Mouse (Mus musculus) spleen, postnatal 36 days (tissue): Measurements from ENCODE around the gene Akap10.
"Not testable (repeated sequence)": the region's sequence is repeated elsewhere in the genome, so short reads cannot be mapped to it uniquely, and the experiment has no call there.

Experiments
- DNase-seq, 2 experiments: peaks; one replicate each; pipeline ENCODE4 v3.0.0; 2022; ENCODE audit warnings: low spot score in 2 of 2, mixed read lengths in 1 of 2

Akap10 gene

GRCm38 (mm10) chr11:61930640-61931586 is 861 bp upstream of the Akap10 start:
- DNase-seq, result peak; percentile 9 to 23

GRCm38 (mm10) chr11:61929323-61930097 is 542 bp downstream of the Akap10 start:
- peak; percentile 13 to 25 for DNase-seq

- DNase-seq, result no peak
Observed at GRCm38 (mm10) chr11:61923309-61923708, 6.7 kb downstream of the Akap10 start.

- DNase-seq, result no peak
Observed at GRCm38 (mm10) chr11:61919702-61920101, 10.3 kb downstream of the Akap10 start.

- DNase-seq, result no peak
Observed at GRCm38 (mm10) chr11:61908315-61908714, 21.7 kb downstream of the Akap10 start.

GRCm38 (mm10) chr11:61882183-61882582 is 47.9 kb downstream of the Akap10 start:
- DNase-seq, result no peak

- no peak for DNase-seq
Observed at GRCm38 (mm10) chr11:61879921-61880320, 50.1 kb downstream of the Akap10 start.

GRCm38 (mm10) chr11:61871881-61872280 is 58.2 kb downstream of the Akap10 start:
- no peak for DNase-seq

GRCm38 (mm10) chr11:61866856-61867255 is 63.2 kb downstream of the Akap10 start:
- no peak for DNase-seq

GRCm38 (mm10) chr11:61861781-61862547 is 68.1 kb downstream of the Akap10 start:
- no peak for DNase-seq

GRCm38 (mm10) chr11:61859316-61859715 is 70.7 kb downstream of the Akap10 start:
- no peak for DNase-seq

GRCm38 (mm10) chr11:61855539-61855938 is 74.5 kb downstream of the Akap10 start:
- no peak for DNase-seq

GRCm38 (mm10) chr11:61854988-61855411 is 75.1 kb downstream of the Akap10 start, which contains the start of gene Ulk2:
Gene Ulk2, minus strand, starts transcription at chr11:61855073.
- DNase-seq, result peak; percentile 80 to 81

GRCm38 (mm10) chr11:61854211-61854987 is 75.7 kb downstream of the Akap10 start:
- DNase-seq, result peak; percentile 87 to 88

- no peak for DNase-seq
Observed at GRCm38 (mm10) chr11:61853659-61854058, 76.4 kb downstream of the Akap10 start.

GRCm38 (mm10) chr11:61852916-61853315 is 77.1 kb downstream of the Akap10 start:
- no peak for DNase-seq

- no peak for DNase-seq
Observed at GRCm38 (mm10) chr11:61851195-61851594, 78.9 kb downstream of the Akap10 start.

GRCm38 (mm10) chr11:61840663-61841062 is 89.4 kb downstream of the Akap10 start:
- DNase-seq, result not testable (repeated sequence)

- no peak for DNase-seq
Observed at GRCm38 (mm10) chr11:61839940-61840339, 90.1 kb downstream of the Akap10 start.

GRCm38 (mm10) chr11:61839182-61839581 is 90.9 kb downstream of the Akap10 start:
- no peak for DNase-seq
